Mouse (Mus musculus): ENCODE results near the gene Adss.

The Adss gene

GRCm38 (mm10) chr1:177729043-177730024 is 67.0 kb downstream of the Adss start, which contains the start of gene 1700016C15Rik:
Gene 1700016C15Rik, plus strand, starts transcription at chr1:177729814.
- intact Hi-C loops (cut with DNase I): no loop called here

- intact Hi-C loops (cut with DNase I): no loop called here
These were observed 68.3 kb downstream of the Adss start for GRCm38 (mm10) chr1:177727883-177728525.

GRCm38 (mm10) chr1:177726870-177727269 is 69.4 kb downstream of the Adss start:
- intact Hi-C loops (cut with DNase I): no loop called here

GRCm38 (mm10) chr1:177723786-177724185 is 72.5 kb downstream of the Adss start:
- intact Hi-C loops (cut with DNase I): no loop called here

GRCm38 (mm10) chr1:177719029-177719427 is 77.3 kb downstream of the Adss start:
- intact Hi-C loops (cut with DNase I): no loop called here

GRCm38 (mm10) chr1:177718340-177719028 is 77.8 kb downstream of the Adss start:
- intact Hi-C loops (cut with DNase I): no loop called here

- intact Hi-C loops (cut with DNase I): no loop called here
These were observed 79.1 kb downstream of the Adss start for GRCm38 (mm10) chr1:177717057-177717835.

- intact Hi-C loops (cut with DNase I): no loop called here
These were observed 79.9 kb downstream of the Adss start for GRCm38 (mm10) chr1:177716448-177716847.

- intact Hi-C loops (cut with DNase I): no loop called here
These were observed 81.8 kb downstream of the Adss start for GRCm38 (mm10) chr1:177714397-177715012.

GRCm38 (mm10) chr1:177713635-177714396 is 82.5 kb downstream of the Adss start:
- intact Hi-C loops (cut with DNase I): no loop called here

Measured in adrenal gland (tissue).